Mouse (Mus musculus) frontal cortex, postnatal 14 days (tissue): Measurements from ENCODE around the gene Exoc3l4.

Source experiments
- DNase-seq, 2 experiments: peaks; one replicate each; pipeline ENCODE4 v3.0.0; 2022; ENCODE audit warnings: low spot score in 2 of 2

The Exoc3l4 gene

GRCm38 (mm10) chr12:111434164-111434744 is 17.4 kb downstream of the Exoc3l4 start:
- DNase-seq, result no peak

- no peak for DNase-seq
Measured at GRCm38 (mm10) chr12:111434745-111435327, 18.0 kb downstream of the Exoc3l4 start.

GRCm38 (mm10) chr12:111436170-111436569 is 19.4 kb downstream of the Exoc3l4 start:
- DNase-seq, result no peak

- DNase-seq, result no peak
Measured at GRCm38 (mm10) chr12:111436640-111437039, 19.8 kb downstream of the Exoc3l4 start.

- no peak for DNase-seq
Measured at GRCm38 (mm10) chr12:111437222-111437900, 20.5 kb downstream of the Exoc3l4 start.

GRCm38 (mm10) chr12:111438850-111439249 is 22.0 kb downstream of the Exoc3l4 start:
- DNase-seq, result no peak

- DNase-seq, result no peak
Measured at GRCm38 (mm10) chr12:111440701-111441373, 24.0 kb downstream of the Exoc3l4 start.

- no peak for DNase-seq
Measured at GRCm38 (mm10) chr12:111441523-111441922, 24.7 kb downstream of the Exoc3l4 start.

GRCm38 (mm10) chr12:111442309-111443010 is 25.6 kb downstream of the Exoc3l4 start, which contains the start of gene Tnfaip2:
Gene Tnfaip2 (plus strand): TSS chr12:111442469.
- no peak for DNase-seq

- DNase-seq, result no peak
Measured at GRCm38 (mm10) chr12:111443011-111443870, 26.4 kb downstream of the Exoc3l4 start.

GRCm38 (mm10) chr12:111443921-111444831 is 27.4 kb downstream of the Exoc3l4 start:
- no peak for DNase-seq

- DNase-seq, result no peak
Measured at GRCm38 (mm10) chr12:111445161-111445889, 28.5 kb downstream of the Exoc3l4 start.

GRCm38 (mm10) chr12:111445890-111446613 is 29.2 kb downstream of the Exoc3l4 start:
- DNase-seq, result no peak

- no peak for DNase-seq
Measured at GRCm38 (mm10) chr12:111446745-111447144, 29.9 kb downstream of the Exoc3l4 start.

- no peak for DNase-seq
Measured at GRCm38 (mm10) chr12:111447350-111447749, 30.5 kb downstream of the Exoc3l4 start.

GRCm38 (mm10) chr12:111447898-111448760 is 31.3 kb downstream of the Exoc3l4 start:
- DNase-seq, result no peak

- no peak for DNase-seq
Measured at GRCm38 (mm10) chr12:111448931-111449705, 32.3 kb downstream of the Exoc3l4 start.
